Mouse (Mus musculus) right cerebral cortex, adult 2 months (tissue): Measurements from ENCODE around the gene Trabd2b.

ENCODE experiments used
- DNase-seq, 2 experiments: peaks; one replicate each; pipeline ENCODE4 v3.0.0; 2021 to 2022; ENCODE audit warnings: low spot score in 2 of 2

Trabd2b gene

GRCm38 (mm10) chr4:114442661-114443060, 36.1 kb downstream of the Trabd2b start:
- DNase-seq, result no peak

- DNase-seq, result peak; percentile 37 to 57
Measured at GRCm38 (mm10) chr4:114448393-114449052, 42.0 kb downstream of the Trabd2b start.

GRCm38 (mm10) chr4:114453101-114453500, 46.6 kb downstream of the Trabd2b start:
- DNase-seq, result no peak

- DNase-seq, result no peak
Measured at GRCm38 (mm10) chr4:114454016-114454415, 47.5 kb downstream of the Trabd2b start.

GRCm38 (mm10) chr4:114454495-114455186, 48.1 kb downstream of the Trabd2b start:
- no peak for DNase-seq

- no peak for DNase-seq
Measured at GRCm38 (mm10) chr4:114457111-114457510, 50.6 kb downstream of the Trabd2b start.

- no peak for DNase-seq
Measured at GRCm38 (mm10) chr4:114459591-114459990, 53.1 kb downstream of the Trabd2b start.

GRCm38 (mm10) chr4:114460401-114460800, 53.9 kb downstream of the Trabd2b start:
- DNase-seq, result peak; percentile 61 to 68

GRCm38 (mm10) chr4:114461093-114461492, 54.6 kb downstream of the Trabd2b start:
- DNase-seq, result no peak

GRCm38 (mm10) chr4:114465641-114466040, 59.1 kb downstream of the Trabd2b start:
- DNase-seq, result no peak

- no peak for DNase-seq
Measured at GRCm38 (mm10) chr4:114467371-114468094, 61.0 kb downstream of the Trabd2b start.

GRCm38 (mm10) chr4:114468095-114468429, 61.5 kb downstream of the Trabd2b start:
- no peak for DNase-seq

GRCm38 (mm10) chr4:114469881-114470280, 63.4 kb downstream of the Trabd2b start:
- DNase-seq, result no peak

- DNase-seq, result no peak
Measured at GRCm38 (mm10) chr4:114472143-114472542, 65.6 kb downstream of the Trabd2b start.

- no peak for DNase-seq
Measured at GRCm38 (mm10) chr4:114476316-114476715, 69.8 kb downstream of the Trabd2b start.

GRCm38 (mm10) chr4:114477082-114477771, 70.7 kb downstream of the Trabd2b start:
- no peak for DNase-seq

GRCm38 (mm10) chr4:114481518-114481917, 75.0 kb downstream of the Trabd2b start:
- DNase-seq, result no peak

GRCm38 (mm10) chr4:114484173-114484572, 77.6 kb downstream of the Trabd2b start:
- no peak for DNase-seq

GRCm38 (mm10) chr4:114485996-114486395, 79.5 kb downstream of the Trabd2b start:
- DNase-seq, result no peak

- DNase-seq, result no peak
Measured at GRCm38 (mm10) chr4:114486885-114487531, 80.5 kb downstream of the Trabd2b start.

GRCm38 (mm10) chr4:114487701-114488100, 81.2 kb downstream of the Trabd2b start:
- no peak for DNase-seq

GRCm38 (mm10) chr4:114492157-114492556, 85.6 kb downstream of the Trabd2b start:
- no peak for DNase-seq
